In the genomic region with DNA sequence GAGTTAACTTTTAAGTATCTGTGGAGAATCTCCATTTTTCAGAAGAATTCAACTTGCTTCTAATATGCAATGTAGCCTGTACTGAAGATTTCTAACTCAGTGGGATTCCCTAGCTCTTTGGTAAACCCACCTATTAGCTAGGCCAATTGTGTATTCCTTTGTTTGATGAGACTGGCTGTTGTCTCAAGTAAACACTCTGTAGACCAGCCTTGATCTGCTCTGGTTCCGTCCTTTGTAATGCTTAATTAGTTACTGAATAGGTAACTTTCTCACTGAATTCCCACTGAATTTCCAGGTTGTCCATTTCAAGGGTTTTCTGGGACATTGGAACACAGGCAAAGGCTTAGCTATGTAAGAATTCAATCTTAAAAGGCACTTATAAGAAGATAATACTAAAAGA, we compare ENCODE assay signal across 16 mouse cellular contexts.
DNase-seq lines count a peak whose midpoint lies in the region.
"Had no signal": no experiment of that assay in that cellular context is flagged by ENCODE, and none has a peak within 500 bp of the region (broad histone marks: within the 10 kb centered on the region; RNA-seq: fewer than 3 reads in every experiment).

No protein-coding gene starts in this region.

- DNase-seq in ES-CJ7 (ENCODE audit: low read depth, low spot score) (peak; percentile 84), R1 (ENCODE audit: low read depth, low spot score) (peak; percentile 82), ZHBTc4 (ENCODE audit: low read depth, low spot score) (peak; percentile 82)
- DNase-seq in ovary, adult 18-20 months (ENCODE audit: low spot score) = no peak
- no peak for DNase-seq in kidney, adult 8-10 months
- DNase-seq: adrenal gland, adult 2 months; adrenal gland, postnatal 10 days; adrenal gland, postnatal 25 days; B cell, adult 2 months; cerebellum, adult 11 months; cerebellum, adult 18-20 months; cerebellum, adult 8-10 months; cerebellum, adult 9-11 months; cerebellum, postnatal 14 days; cerebellum, postnatal 36 days; embryo, embryonic 11 days had no signal

Comparison
In these comparisons a context has a peak if more than half of its experiments do, and no peak if none do; other contexts are left out.
1. DNase-seq: peak in ES-CJ7 (single experiment), R1 (single experiment) and ZHBTc4 (single experiment); none in ovary, adult 18-20 months (single experiment) and kidney, adult 8-10 months (0 of 2).